Mouse (Mus musculus): Measurements from ENCODE around the gene Tmem231.

GRCm38 (mm10) chr8:111863280-111863679 lies 70.4 kb downstream of the Tmem231 start:
- TF ChIP-seq POLR2A (IDR thresholded peaks at IDR 0.05; ENCODE audit: insufficient read length, low read depth) (no peak), POLR2AphosphoS2 (IDR thresholded peaks at IDR 0.05; ENCODE audit: insufficient read length, low read depth) (no peak), USF1 (IDR thresholded peaks at IDR 0.05; ENCODE audit: low read depth) (no peak), MYOD1 (IDR thresholded peaks at IDR 0.05; ENCODE audit: control insufficient read depth in 1 of 3, insufficient read length in 2 of 3, low read depth in 2 of 3) (no peak), REST (IDR thresholded peaks at IDR 0.05; ENCODE audit: insufficient read depth, insufficient read length) (no peak), CEBPB (IDR thresholded peaks at IDR 0.05; ENCODE audit: insufficient read depth, poor library complexity, severe bottlenecking) (no peak), MAX (IDR thresholded peaks at IDR 0.05; ENCODE audit: low read depth) (no peak), TCF12 (IDR thresholded peaks at IDR 0.05; ENCODE audit: insufficient read depth, poor library complexity, severe bottlenecking) (no peak), E2F4 (IDR thresholded peaks at IDR 0.05; ENCODE audit: insufficient read depth) (no peak), MYOG (IDR thresholded peaks at IDR 0.05; ENCODE audit: control insufficient read depth in 1 of 3, insufficient read depth in 1 of 3, insufficient read length in 2 of 3, low read depth in 2 of 3) (no peak), TCF3 (IDR thresholded peaks at IDR 0.05; ENCODE audit: insufficient read length, low read depth) (no peak), SRF (IDR thresholded peaks at IDR 0.05; ENCODE audit: control insufficient read depth, insufficient read length, low read depth) (no peak)

Measured in myocyte (in vitro differentiated cells).